Mouse (Mus musculus): ENCODE measurements around the gene Bend7.

- TF ChIP-seq POLR2A (IDR thresholded peaks at IDR 0.05; ENCODE audit: extremely low read depth, insufficient read depth, low read length) (0 out of 2 replicates have a peak, but pooled peaks have one; percentile 8), CTCF (IDR thresholded peaks at IDR 0.05; ENCODE audit: low read depth, low read length) (no peak)
Measured at GRCm38 (mm10) chr2:4717769-4718661, at the start of gene Bend7.
